Mouse (Mus musculus): ENCODE measurements around the gene Syt1.

DNA sequence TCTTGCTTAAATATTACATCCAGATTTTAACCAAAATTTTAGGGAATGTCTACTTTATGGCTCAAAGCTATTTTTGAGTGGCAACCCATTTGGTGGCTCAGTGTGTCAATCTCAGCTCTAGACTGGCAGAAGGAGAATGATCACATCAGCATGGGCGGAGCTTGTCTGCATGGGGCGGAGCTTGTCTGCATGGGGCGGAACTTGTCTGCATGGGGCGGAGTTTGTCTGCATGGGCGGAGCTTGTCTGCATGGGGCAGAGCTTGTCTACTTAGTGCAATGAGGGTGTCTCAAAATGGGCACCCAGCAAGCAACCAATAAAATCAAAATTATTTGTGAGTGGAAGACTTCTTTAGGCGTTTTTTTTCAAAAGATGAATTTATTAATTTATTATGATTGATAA, 117.5 kb downstream of the Syt1 start:
- no peak for TF ChIP-seq TAL1 (IDR thresholded peaks at IDR 0.05; ENCODE audit: low read length)
- no peak for TF ChIP-seq GATA1 (IDR thresholded peaks at IDR 0.05; ENCODE audit: low read length)

Data from erythroblast, embryonic 14.5 days (primary cell).